Mouse (Mus musculus) kidney, postnatal 0 days (tissue): Measurements from ENCODE around the gene Ttll1. TPM values are rescaled to one million over a fixed set of nuclear protein-coding genes. Genes with fewer than 3 reads are reported as not detected.
A peak's percentile ranks its signal among the peaks of the same experiment; 100 is the strongest.

ENCODE experiments used
- ATAC-seq: fragments of 200-750 bp; cut with Nextera tagmentation; replicated peaks from 2 replicates; pipeline ENCODE4 v1.8.0; 2017; ENCODE audit warnings: low read depth, moderate number of reproducible peaks, moderate TSS enrichment, moderate library complexity; ENCODE audit not compliant: low FRiP score
- DNase-seq: peaks from one replicate; pipeline ENCODE4 v3.0.0-alpha.2; 2016; ENCODE audit warnings: low spot score
- H3K27ac ChIP-seq: fragments of 300-500 bp; sonication (generic); 2 replicates; pipeline ENCODE4 v1.5.1; 2014; ENCODE audit warnings: mild to moderate bottlenecking
- H3K27me3 ChIP-seq: fragments of 300-500 bp; sonication (generic); 2 replicates; pipeline ENCODE4 v1.6.1; 2014; ENCODE audit warnings: low read length, mixed read lengths; ENCODE audit not compliant: insufficient read depth
- H3K36me3 ChIP-seq: fragments of 300-500 bp; sonication (generic); 2 replicates; pipeline ENCODE4 v1.6.1; 2014; ENCODE audit warnings: low read length, mixed read lengths; ENCODE audit not compliant: insufficient read depth
- H3K4me1 ChIP-seq: fragments of 300-500 bp; sonication (generic); replicated peaks from 2 replicates; pipeline ENCODE4 v1.6.1; 2014; ENCODE audit warnings: antibody characterized with exemption, low read length, mixed read lengths; ENCODE audit not compliant: insufficient read depth
- H3K4me2 ChIP-seq: fragments of 300-500 bp; sonication (generic); 2 replicates; pipeline ENCODE4 v1.6.1; 2014; ENCODE audit warnings: mild to moderate bottlenecking, low read length, moderate library complexity, mixed read lengths
- H3K4me3 ChIP-seq: fragments of 300-500 bp; sonication (generic); replicated peaks from 2 replicates; pipeline ENCODE4 v1.5.1; 2014; ENCODE audit warnings: low read depth, low read length
- H3K9ac ChIP-seq: fragments of 300-500 bp; sonication (generic); 2 replicates; pipeline ENCODE4 v1.6.1; 2014; ENCODE audit warnings: low read depth, low read length
- H3K9me3 ChIP-seq: fragments of 300-500 bp; sonication (generic); replicated peaks from 2 replicates; pipeline ENCODE4 v1.6.1; 2016; ENCODE audit warnings: low read length, inconsistent platforms, mixed read lengths
- CTCF ChIP-seq: IDR thresholded peaks from 2 replicates; pipeline ENCODE4 v1.5.1; 2016; ENCODE audit warnings: antibody characterized with exemption, low read depth, mild to moderate bottlenecking, moderate library complexity
- WGBS: fragments of 180-500 bp; shearing (Covaris S2); extraction: QIAGEN DNeasy Blood & Tissue Kit; methylation state at CpG from one replicate; pipeline ENCODE4 v1.1.7; 2014; 5-methylcytosine and 5-hydroxymethylcytosine counted together
- polyA plus RNA-seq: library from polyadenylated mRNA; unstranded; fragments of >200 nt; fragmentation: Nextera tagmentation; extraction: Ambion mirVana; gene quantifications from 2 replicates; pipeline ENCODE4 v1.2.1, GENCODE M21; 2015

Ttll1 gene
- polyA plus RNA-seq, 1 experiment from 2014 or later = 16.6 TPM

- ATAC-seq (no peak), DNase-seq (no peak)
Observed at GRCm38 (mm10) chr15:83450007-83450406, 60.7 kb downstream of the Ttll1 start.

GRCm38 (mm10) chr15:83448646-83449045, 62.0 kb downstream of the Ttll1 start:
- Histone ChIP-seq H3K4me1 (0 out of 2 replicates have a peak, but pooled peaks cover 27% of the 10 kb centered on the region), H3K27ac (no peak overlapping the region), H3K27me3 (no peaks in the 10 kb centered on the region), H3K4me3 (no peak overlapping the region), H3K4me2 (no peak overlapping the region), H3K9ac (no peak overlapping the region), H3K36me3 (no peaks in the 10 kb centered on the region), H3K9me3 (no peaks in the 10 kb centered on the region)
- DNase-seq (no peak), ATAC-seq (no peak)
- 54% methylated on average over 5 of the region's 5 CpGs for WGBS
- TF ChIP-seq CTCF = no peak

More at GRCm38 (mm10) chr15:83450007-83450406, 60.7 kb downstream of the Ttll1 start:
- Histone ChIP-seq H3K9me3 (no peaks in the 10 kb centered on the region), H3K27me3 (no peaks in the 10 kb centered on the region), H3K4me3 (no peak overlapping the region), H3K36me3 (no peaks in the 10 kb centered on the region), H3K4me1 (0 out of 2 replicates have a peak, but pooled peaks cover 27% of the 10 kb centered on the region), H3K9ac (no peak overlapping the region), H3K4me2 (no peak overlapping the region), H3K27ac (no peak overlapping the region)
- 53% methylated on average over 2 of the region's 2 CpGs for WGBS
- no peak for TF ChIP-seq CTCF

- TF ChIP-seq CTCF = no peak
- 53% methylated on average over 10 of the region's 10 CpGs for WGBS
- Histone ChIP-seq H3K4me1 (0 out of 2 replicates have a peak, but pooled peaks cover 27% of the 10 kb centered on the region), H3K9me3 (no peaks in the 10 kb centered on the region), H3K27me3 (no peaks in the 10 kb centered on the region), H3K4me2 (no peak overlapping the region), H3K36me3 (no peaks in the 10 kb centered on the region), H3K9ac (no peak overlapping the region), H3K27ac (no peak overlapping the region; the same call in 1 of the 2 replicates), H3K4me3 (no peak overlapping the region)
- ATAC-seq (no peak), DNase-seq (no peak)
Observed at GRCm38 (mm10) chr15:83447791-83448544, 62.7 kb downstream of the Ttll1 start.

- no peaks in the 10 kb centered on the region for H3K9me3 ChIP-seq
- peaks cover 19% of the 10 kb centered on the region; the same call in 1 of the 2 replicates for H3K4me1 ChIP-seq
- no peak overlapping the region for H3K27ac ChIP-seq
- no peak overlapping the region for H3K4me3 ChIP-seq
- no peaks in the 10 kb centered on the region for H3K27me3 ChIP-seq
- no peak for TF ChIP-seq CTCF
- whole genome bisulfite sequencing = 92% methylated on average over 2 of the region's 2 CpGs
- H3K36me3 ChIP-seq = no peaks in the 10 kb centered on the region
- no peak for DNase-seq
- H3K9ac ChIP-seq = no peak overlapping the region
- ATAC-seq = no peak
- H3K4me2 ChIP-seq = no peak overlapping the region
Observed at GRCm38 (mm10) chr15:83445908-83446307, 64.8 kb downstream of the Ttll1 start.

- Histone ChIP-seq H3K27me3 (no peaks in the 10 kb centered on the region), H3K4me1 (peaks cover 21% of the 10 kb centered on the region; the same call in 1 of the 2 replicates), H3K27ac (no peak overlapping the region), H3K9ac (no peak overlapping the region), H3K4me3 (no peak overlapping the region), H3K4me2 (no peak overlapping the region), H3K9me3 (no peaks in the 10 kb centered on the region), H3K36me3 (no peaks in the 10 kb centered on the region)
- ATAC-seq (no peak), DNase-seq (no peak)
- no peak for TF ChIP-seq CTCF
- WGBS = 84% methylated on average over 5 of the region's 5 CpGs
Observed at GRCm38 (mm10) chr15:83445383-83445782, 65.3 kb downstream of the Ttll1 start.

- no peak overlapping the region for H3K27ac ChIP-seq
- TF ChIP-seq CTCF = no peak
- no peak overlapping the region for H3K4me2 ChIP-seq
- peaks cover 20% of the 10 kb centered on the region; the same call in 1 of the 2 replicates for H3K4me1 ChIP-seq
- DNase-seq = peak; percentile 46
- H3K27me3 ChIP-seq = no peaks in the 10 kb centered on the region
- peak; percentile 44; the same call in 1 of the 2 replicates for ATAC-seq
- 61% methylated on average over 6 of the region's 6 CpGs for WGBS
- no peak overlapping the region for H3K9ac ChIP-seq
- H3K9me3 ChIP-seq = no peaks in the 10 kb centered on the region
- no peak overlapping the region for H3K4me3 ChIP-seq
- no peaks in the 10 kb centered on the region for H3K36me3 ChIP-seq
Observed at GRCm38 (mm10) chr15:83444425-83444824, 66.3 kb downstream of the Ttll1 start.
